Mouse (Mus musculus): ENCODE data around the gene Gucy1b1.

GRCm38 (mm10) chr3:81983120-81983895 lies 91.2 kb downstream of the Gucy1b1 start:
- TF ChIP-seq TAL1 (IDR thresholded peaks at IDR 0.05; ENCODE audit: low read length) (no peak), GATA1 (IDR thresholded peaks at IDR 0.05; ENCODE audit: low read length) (no peak)

All from erythroblast, embryonic 14.5 days (primary cell).